Mouse (Mus musculus): ENCODE results near the gene Chst14.

The Chst14 gene

GRCm38 (mm10) chr2:118961546-118961945 lies 35.2 kb downstream of the Chst14 start:
- CTCF ChIA-PET, result no interaction called here

- CTCF ChIA-PET, result interaction anchor here (0.7 to 0.8 kb wide), 2 partner anchors 52 to 56 kb away, joined by 6 to 12 read pairs; no protein-coding TSS in a partner anchor
These were observed 36.8 kb downstream of the Chst14 start for GRCm38 (mm10) chr2:118963007-118963675.

DNA sequence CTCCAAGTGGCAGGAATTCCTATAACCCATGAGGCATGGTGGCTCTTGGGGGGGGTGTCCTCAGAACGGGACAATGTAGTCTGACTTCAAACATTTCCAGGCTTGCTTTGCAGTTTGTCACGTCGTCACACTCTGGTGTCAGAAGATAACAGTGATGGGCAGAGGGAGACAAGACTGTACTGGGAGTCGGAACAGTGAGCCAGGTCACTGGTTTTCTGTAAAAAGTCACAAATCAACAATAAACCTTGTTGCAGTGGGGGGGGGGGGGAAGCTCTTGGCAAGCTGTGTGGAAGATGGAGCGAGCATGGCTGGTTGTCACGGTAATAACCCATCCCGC lies 37.3 kb downstream of the Chst14 start:
- CTCF ChIA-PET, result interaction anchor here (0.6 kb wide), 1 partner anchor 163 kb away, joined by 3 read pairs; no protein-coding TSS in a partner anchor

DNA sequence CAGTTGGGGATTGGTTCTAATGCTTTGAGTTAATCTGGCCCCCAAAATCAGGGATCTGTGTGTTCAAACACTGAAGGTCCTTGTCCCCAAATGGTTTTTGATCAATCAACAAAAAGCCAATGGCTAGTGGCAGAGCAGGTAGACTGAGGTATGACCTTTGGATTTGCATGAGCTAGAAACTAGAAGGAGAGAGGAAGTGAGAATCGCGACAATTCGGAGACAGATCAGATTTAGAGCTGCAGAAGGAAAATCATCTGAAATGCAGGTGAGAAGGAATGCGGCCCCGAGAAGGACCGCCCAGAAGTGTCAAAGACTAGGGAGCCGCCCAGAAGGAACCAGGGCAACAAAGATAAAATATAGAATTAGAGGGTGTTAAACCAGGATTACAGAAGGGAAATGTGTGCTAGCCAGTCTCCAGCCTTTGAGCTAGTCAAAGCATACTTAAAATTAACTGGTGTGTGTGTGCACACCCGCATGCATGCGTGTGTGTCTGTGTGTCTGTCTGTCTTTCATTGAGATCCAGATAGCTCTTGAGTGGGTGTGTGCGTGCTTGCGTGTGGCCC lies 43.4 kb downstream of the Chst14 start:
- CTCF ChIA-PET, result interaction anchor here (0.5 to 0.7 kb wide), 2 partner anchors 60 to 733 kb away, joined by 3 to 4 read pairs; no protein-coding TSS in a partner anchor

DNA sequence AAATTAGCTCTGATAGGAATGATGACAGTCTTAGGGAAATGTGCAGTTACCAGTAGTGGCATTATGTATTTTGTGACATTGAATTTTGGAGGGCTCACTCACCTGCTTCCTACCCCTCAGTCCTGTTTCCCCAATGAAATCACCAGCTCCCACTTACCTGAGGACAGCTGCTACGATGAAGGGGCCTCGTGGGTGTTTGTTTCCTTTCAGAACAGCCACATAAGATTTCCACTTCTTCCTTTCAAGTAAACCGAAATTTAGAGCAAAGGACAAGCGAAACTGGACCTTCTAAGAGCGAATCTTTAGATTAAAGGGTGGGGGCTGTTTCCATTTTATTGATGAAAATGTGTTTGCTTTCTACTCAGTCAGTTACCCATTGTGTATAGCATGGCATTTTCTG lies 45.8 kb downstream of the Chst14 start:
- CTCF ChIA-PET, result no interaction called here

- CTCF ChIA-PET, result no interaction called here
These were observed 46.5 kb downstream of the Chst14 start for GRCm38 (mm10) chr2:118972687-118973376.

- CTCF ChIA-PET, result no interaction called here
These were observed 49.6 kb downstream of the Chst14 start for GRCm38 (mm10) chr2:118975855-118976254.

GRCm38 (mm10) chr2:118976282-118976929 lies 50.1 kb downstream of the Chst14 start:
- CTCF ChIA-PET, result no interaction called here

DNA sequence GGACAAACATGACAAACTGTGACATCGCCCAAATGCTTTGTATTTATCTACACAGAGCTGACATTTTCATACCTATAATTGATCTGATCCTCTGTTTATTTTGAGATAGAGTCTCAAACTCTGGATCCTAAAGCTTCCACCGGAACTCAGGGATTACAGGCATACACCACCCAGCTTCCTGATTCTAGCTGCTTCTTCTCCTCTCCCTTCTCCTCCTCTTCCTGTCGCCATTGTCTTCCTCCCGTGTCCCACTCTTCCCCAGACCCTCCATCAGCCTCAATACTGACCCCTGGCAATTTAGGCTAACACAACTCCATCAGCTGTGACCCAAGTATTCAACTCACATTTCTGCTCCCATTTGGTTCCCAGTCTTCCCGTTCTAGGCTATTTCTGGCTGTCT lies 50.6 kb downstream of the Chst14 start:
- CTCF ChIA-PET, result interaction anchor here (0.5 kb wide), 1 partner anchor 215 kb away, joined by 3 read pairs; no protein-coding TSS in a partner anchor

DNA sequence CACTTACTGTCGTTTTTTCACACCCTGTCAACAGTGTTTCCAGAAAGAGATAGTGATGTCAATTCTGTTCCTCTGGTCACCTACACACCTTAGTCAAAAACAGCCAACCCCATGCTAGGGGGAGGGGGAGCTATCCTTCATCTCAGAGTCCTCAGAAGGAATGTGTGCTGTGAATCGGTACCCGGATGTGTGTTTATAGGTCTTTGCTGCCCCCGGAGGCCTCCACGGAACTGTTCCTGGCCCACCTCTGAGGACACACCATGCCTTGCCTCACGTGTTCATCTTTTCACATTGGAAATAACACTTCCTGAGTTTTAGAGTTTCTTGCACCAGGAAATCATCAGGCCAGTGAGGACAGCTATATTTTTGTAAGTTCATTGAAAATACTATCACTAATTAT lies 51.8 kb downstream of the Chst14 start:
- CTCF ChIA-PET, result interaction anchor here (0.8 kb wide), 2 partner anchors 49 to 354 kb away, joined by 3 read pairs; no protein-coding TSS in a partner anchor

All from spleen, embryonic (tissue).